Mouse (Mus musculus): ENCODE results near the gene Pomc.
"Not testable (repeated sequence)": the region's sequence is repeated elsewhere in the genome, so short reads cannot be mapped to it uniquely, and the experiment has no call there.

Pomc gene

DNA sequence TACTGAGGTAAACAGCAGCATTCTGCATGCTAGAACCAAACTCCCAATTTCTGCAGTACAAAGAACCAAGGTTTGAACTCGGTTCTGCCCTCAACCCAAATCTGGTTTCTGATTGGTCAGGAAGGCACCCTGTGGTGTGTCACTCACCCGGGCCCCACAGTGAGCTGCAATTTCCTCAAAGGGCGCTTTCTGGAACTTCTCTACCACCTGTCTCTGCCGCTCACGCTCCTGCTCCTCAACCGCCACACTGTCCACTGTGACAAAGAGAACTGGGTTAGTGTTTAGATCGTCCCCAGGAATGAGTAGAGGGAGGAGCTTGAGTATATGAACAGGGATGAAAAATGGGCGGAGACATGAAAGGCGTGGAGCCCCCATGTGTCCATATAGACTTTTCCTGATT is 13.6 kb downstream of the Pomc start:
- no peak for DNase-seq

DNA sequence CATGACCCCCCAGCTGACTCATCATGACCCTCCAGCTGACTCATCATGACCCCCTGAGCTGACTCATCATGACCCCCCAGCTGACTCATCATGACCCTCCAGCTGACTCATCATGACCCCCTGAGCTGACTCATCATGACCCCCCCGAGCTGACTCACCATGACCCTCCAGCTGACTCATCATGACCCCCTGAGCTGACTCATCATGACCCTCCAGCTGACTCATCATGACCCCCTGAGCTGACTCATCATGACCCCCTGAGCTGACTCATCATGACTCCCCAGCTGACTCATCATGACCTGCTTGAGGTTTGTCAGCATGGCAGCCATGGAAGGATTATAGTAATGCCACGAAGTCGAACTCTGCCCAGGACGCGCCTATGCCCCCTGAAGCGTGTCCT is 18.4 kb downstream of the Pomc start:
- not testable (repeated sequence) for DNase-seq

- peak; percentile 53 for DNase-seq
Measured at GRCm38 (mm10) chr12:3980991-3981349, 26.2 kb downstream of the Pomc start.

DNA sequence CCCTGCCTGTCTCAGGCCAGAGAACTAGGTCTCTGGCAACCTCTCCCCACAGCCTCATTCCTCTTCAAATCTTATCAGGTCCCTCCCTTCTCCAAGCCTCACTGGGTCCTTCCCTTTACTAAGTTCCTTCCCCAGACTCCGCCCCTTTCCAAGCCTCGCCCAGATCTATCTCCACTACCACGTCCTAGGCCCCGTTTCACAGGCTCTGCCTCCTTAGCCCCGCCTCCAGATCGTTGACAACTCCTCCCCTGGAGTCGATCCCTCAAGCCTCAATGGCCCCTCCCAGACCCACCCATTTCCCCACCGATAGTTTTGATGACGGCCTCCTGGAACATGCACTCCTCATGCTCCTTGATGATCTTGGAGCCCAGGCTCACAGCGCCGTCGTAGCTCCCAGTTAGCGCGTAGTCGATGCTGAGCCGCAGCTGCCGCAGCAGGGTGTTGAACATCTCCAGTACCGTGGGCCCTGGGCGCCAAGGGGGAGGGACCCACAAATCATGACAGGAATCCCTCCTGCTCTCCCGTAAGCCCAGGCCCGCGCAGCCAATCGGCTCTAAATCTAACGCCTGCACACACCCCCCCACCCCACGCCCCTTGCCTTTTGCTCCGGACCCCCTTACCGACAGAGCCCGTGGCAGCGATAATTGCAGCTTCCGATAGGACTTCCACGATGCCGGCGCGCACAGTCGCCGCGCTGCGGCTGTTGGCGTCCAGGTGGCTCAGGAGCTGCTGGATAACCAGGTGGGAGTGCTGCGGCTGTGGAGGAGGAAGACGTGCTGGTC is 26.8 kb downstream of the Pomc start:
- peak; percentile 86 for DNase-seq

DNA sequence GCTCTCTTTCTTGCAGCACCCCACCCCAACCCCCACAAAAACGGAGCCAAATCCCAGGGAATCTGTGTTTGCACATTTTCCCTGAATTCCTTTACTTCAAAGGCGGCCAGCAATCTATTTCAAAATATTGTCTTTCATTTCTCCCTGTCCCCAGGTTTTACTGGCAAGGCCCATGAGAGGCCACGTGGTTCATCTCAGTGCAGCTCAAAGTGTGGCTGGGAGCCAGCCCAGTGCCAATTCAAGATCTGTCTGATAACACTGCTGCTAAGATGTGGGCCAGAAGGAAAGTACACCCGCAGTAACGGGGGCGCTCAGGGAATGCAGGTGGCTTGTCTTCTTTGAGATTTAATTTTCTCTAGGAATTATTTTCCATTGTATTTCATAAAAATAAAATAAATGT is 27.5 kb downstream of the Pomc start:
- peak; percentile 86 for DNase-seq

- peak; percentile 92 for DNase-seq
Measured at GRCm38 (mm10) chr12:3983736-3984135, 29.0 kb downstream of the Pomc start.

DNA sequence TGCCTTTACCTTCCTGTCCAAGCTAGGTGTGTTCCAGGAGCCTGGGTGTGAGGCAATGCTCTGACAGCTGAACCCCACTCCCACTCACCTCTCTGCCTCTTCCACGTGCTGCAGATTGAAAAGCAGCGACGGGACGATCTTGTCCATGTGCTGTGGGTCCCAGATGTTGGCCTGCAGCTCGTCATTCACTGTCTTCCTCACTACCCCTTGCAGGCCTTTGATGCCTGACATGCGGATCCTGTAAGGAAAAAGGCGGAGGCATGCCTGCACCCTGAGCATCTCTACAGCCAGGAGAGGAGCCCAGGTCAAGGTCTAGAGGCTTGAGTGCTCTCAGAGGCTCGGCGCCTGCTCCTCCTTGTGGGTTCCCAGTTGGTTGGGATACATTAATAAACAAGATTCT is 29.7 kb downstream of the Pomc start:
- DNase-seq = no peak

DNA sequence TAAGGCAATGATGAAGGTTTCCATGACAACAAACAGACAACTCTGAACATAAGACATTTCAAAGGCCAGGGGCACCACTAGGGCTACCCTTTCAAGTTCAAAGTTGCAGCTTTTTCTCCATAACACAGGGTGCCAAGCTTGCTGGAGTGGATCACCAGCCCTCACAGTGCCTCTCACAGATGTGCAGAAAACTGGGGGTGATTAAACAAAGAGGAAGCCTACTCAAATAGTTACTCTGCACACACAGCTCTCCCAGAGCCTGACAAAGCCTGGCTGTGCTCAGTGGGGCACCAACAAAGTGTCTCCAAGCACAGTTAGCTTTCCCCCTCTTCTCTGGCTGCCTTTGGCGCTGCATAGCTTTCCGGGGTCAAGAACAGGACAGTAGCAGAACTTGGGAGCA is 35.2 kb downstream of the Pomc start:
- no peak for DNase-seq

DNA sequence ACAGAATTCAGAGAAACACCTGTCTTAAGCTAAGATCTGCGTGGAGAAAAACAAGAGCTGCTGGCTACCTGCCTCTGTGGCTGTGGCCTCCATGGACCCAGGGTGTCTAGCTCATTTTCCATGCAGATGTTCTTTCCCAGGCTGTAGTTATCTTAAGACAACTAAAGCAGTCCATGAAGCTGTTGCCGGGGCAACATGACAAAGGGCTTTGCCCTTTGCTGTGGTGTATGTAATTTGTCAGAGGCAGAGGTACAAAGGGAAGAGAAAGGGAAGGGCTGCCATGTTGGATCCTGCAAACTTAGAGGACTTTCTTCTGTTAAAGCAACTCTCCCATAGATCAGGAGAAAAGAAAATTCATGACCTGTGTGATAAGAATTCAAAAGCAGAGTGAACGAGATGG is 36.3 kb downstream of the Pomc start:
- DNase-seq = no peak

- no peak for DNase-seq
Measured at GRCm38 (mm10) chr12:3996749-3997148, 42.0 kb downstream of the Pomc start.

DNA sequence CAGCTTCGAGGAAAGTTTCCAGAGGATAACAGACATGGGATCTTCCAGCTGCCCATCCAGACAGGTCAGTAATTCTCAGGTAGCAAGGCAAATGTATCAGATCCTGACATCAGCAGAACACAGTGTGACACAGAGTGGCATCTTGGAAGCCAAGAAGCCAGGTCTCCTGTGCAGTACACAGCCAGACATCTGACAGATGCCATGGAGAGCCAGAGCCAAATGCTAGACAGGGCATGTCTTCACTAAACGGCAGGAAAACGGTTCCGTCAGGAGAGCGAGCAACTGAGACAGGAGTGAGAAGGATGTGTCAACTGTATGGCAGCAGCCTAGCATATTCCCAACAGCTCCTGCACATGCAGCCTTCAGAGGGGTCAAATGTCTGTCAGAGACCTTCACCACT is 45.7 kb downstream of the Pomc start:
- DNase-seq = no peak

GRCm38 (mm10) chr12:4004648-4005047 is 49.9 kb downstream of the Pomc start:
- DNase-seq = no peak

- peak; percentile 93 for DNase-seq
Measured at GRCm38 (mm10) chr12:4006079-4006478, 51.3 kb downstream of the Pomc start.

GRCm38 (mm10) chr12:4007181-4007580 is 52.4 kb downstream of the Pomc start:
- peak; percentile 76 for DNase-seq

GRCm38 (mm10) chr12:4007766-4008165 is 53.0 kb downstream of the Pomc start:
- DNase-seq = no peak

GRCm38 (mm10) chr12:4008731-4009130 is 54.0 kb downstream of the Pomc start:
- DNase-seq = peak; percentile 91
